Mouse (Mus musculus): ENCODE measurements at regions not wholly inside any gene's neighbourhood (a gene's known extent, or its start where the extent isn't known, plus 50 kb on each side); places are given as distances from the start of the nearest gene placed in this dataset.

DNA sequence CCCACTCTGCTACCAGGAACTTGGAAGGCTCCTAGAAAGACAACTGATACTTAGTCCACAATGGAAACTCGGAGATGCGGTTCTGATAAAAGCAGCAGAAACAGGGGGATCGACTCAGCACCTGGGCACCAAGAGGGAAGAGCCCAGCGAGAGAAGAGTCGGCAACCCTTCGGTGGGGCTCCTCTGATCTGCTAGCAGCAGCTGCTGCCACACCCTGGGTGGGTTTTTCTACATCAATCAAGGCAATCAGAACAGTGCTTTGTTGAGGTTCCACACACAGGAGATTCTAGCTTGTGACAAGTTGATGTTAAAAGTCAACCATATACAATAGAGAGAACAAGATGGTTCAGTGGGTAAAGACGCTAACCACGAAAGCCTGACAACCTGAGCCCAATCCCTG lies 102.4 kb upstream of the Npas2 start:
- H3K9me3 ChIP-seq (ENCODE audit: control insufficient read depth, insufficient read depth, low read depth, low read length) = peaks cover 2% of the 10 kb centered on the region; the same call in 1 of the 2 replicates
- no peak overlapping the region for H3K4me3 ChIP-seq (ENCODE audit: insufficient read depth in 1 of 2, low read depth in 1 of 2, low read length in 2 of 2, poor library complexity in 1 of 2, severe bottlenecking in 1 of 2)
- H3K4me1 ChIP-seq (ENCODE audit: control insufficient read depth in 2 of 2, insufficient read depth in 2 of 2, low read length in 2 of 2, poor library complexity in 1 of 2) = no peaks in the 10 kb centered on the region
- no peak for TF ChIP-seq HCFC1 (IDR thresholded peaks at IDR 0.05; ENCODE audit: borderline replicate concordance, insufficient read depth, low read length)
- no peak for TF ChIP-seq ZC3H11A (IDR thresholded peaks at IDR 0.05; ENCODE audit: borderline replicate concordance, low read depth, low read length)
- no peak for TF ChIP-seq MAFK (IDR thresholded peaks at IDR 0.05; ENCODE audit: insufficient read depth, low read depth, low read length)
- no peak for TF ChIP-seq CHD2 (IDR thresholded peaks at IDR 0.05; ENCODE audit: low read depth, low read length)
- DNase-seq (ENCODE audit: low read depth, low spot score) = no peak
- in situ Hi-C loops (cut with MboI; ENCODE audit: low sequenced_read_pairs in 2 of 2, unreplicated experiment in 2 of 2) = no loop called here
- H3K36me3 ChIP-seq (ENCODE audit: control insufficient read depth, insufficient read depth, low read length, poor library complexity, severe bottlenecking) = no peaks in the 10 kb centered on the region
- H3K27ac ChIP-seq (ENCODE audit: insufficient read depth, low read depth, low read length, poor library complexity, severe bottlenecking) = no peak overlapping the region
- H3K9ac ChIP-seq (ENCODE audit: insufficient read depth, low read depth, low read length, poor library complexity, severe bottlenecking) = no peak overlapping the region

GRCm38 (mm10) chr1:39091638-39092037 lies 101.9 kb upstream of the Npas2 start:
- in situ Hi-C loops (cut with MboI; ENCODE audit: low sequenced_read_pairs in 2 of 2, unreplicated experiment in 2 of 2) = no loop called here
- Histone ChIP-seq H3K36me3 (ENCODE audit: control insufficient read depth, insufficient read depth, low read length, poor library complexity, severe bottlenecking) (no peaks in the 10 kb centered on the region), H3K9ac (ENCODE audit: insufficient read depth, low read depth, low read length, poor library complexity, severe bottlenecking) (no peak overlapping the region), H3K4me1 (ENCODE audit: control insufficient read depth in 2 of 2, insufficient read depth in 2 of 2, low read length in 2 of 2, poor library complexity in 1 of 2) (no peaks in the 10 kb centered on the region), H3K27ac (ENCODE audit: insufficient read depth, low read depth, low read length, poor library complexity, severe bottlenecking) (no peak overlapping the region), H3K9me3 (ENCODE audit: control insufficient read depth, insufficient read depth, low read depth, low read length) (peaks cover 2% of the 10 kb centered on the region; the same call in 1 of the 2 replicates), H3K4me3 (ENCODE audit: insufficient read depth in 1 of 2, low read depth in 1 of 2, low read length in 2 of 2, poor library complexity in 1 of 2, severe bottlenecking in 1 of 2) (no peak overlapping the region)
- TF ChIP-seq ZNF384 (IDR thresholded peaks at IDR 0.05; ENCODE audit: low read depth, low read length) (no peak), CHD2 (IDR thresholded peaks at IDR 0.05; ENCODE audit: low read depth, low read length) (no peak), MAFK (IDR thresholded peaks at IDR 0.05; ENCODE audit: insufficient read depth, low read depth, low read length) (no peak), ZC3H11A (IDR thresholded peaks at IDR 0.05; ENCODE audit: borderline replicate concordance, low read depth, low read length) (no peak), HCFC1 (IDR thresholded peaks at IDR 0.05; ENCODE audit: borderline replicate concordance, insufficient read depth, low read length) (no peak)
- no peak for DNase-seq (ENCODE audit: low read depth, low spot score)

GRCm38 (mm10) chr1:39093291-39093690 lies 100.2 kb upstream of the Npas2 start:
- TF ChIP-seq ZNF384 (IDR thresholded peaks at IDR 0.05; ENCODE audit: low read depth, low read length) (no peak), MAFK (IDR thresholded peaks at IDR 0.05; ENCODE audit: insufficient read depth, low read depth, low read length) (no peak), HCFC1 (IDR thresholded peaks at IDR 0.05; ENCODE audit: borderline replicate concordance, insufficient read depth, low read length) (no peak), CHD2 (IDR thresholded peaks at IDR 0.05; ENCODE audit: low read depth, low read length) (no peak), ZC3H11A (IDR thresholded peaks at IDR 0.05; ENCODE audit: borderline replicate concordance, low read depth, low read length) (no peak)
- no peak overlapping the region for H3K27ac ChIP-seq (ENCODE audit: insufficient read depth, low read depth, low read length, poor library complexity, severe bottlenecking)
- H3K4me1 ChIP-seq (ENCODE audit: control insufficient read depth in 2 of 2, insufficient read depth in 2 of 2, low read length in 2 of 2, poor library complexity in 1 of 2) = no peaks in the 10 kb centered on the region
- no peak overlapping the region for H3K9ac ChIP-seq (ENCODE audit: insufficient read depth, low read depth, low read length, poor library complexity, severe bottlenecking)
- no peaks in the 10 kb centered on the region; the same call in 1 of the 2 replicates for H3K9me3 ChIP-seq (ENCODE audit: control insufficient read depth, insufficient read depth, low read depth, low read length)
- H3K36me3 ChIP-seq (ENCODE audit: control insufficient read depth, insufficient read depth, low read length, poor library complexity, severe bottlenecking) = no peaks in the 10 kb centered on the region
- DNase-seq (ENCODE audit: low read depth, low spot score) = no peak
- in situ Hi-C loops (cut with MboI; ENCODE audit: low sequenced_read_pairs in 2 of 2, unreplicated experiment in 2 of 2) = no loop called here
- H3K4me3 ChIP-seq (ENCODE audit: insufficient read depth in 1 of 2, low read depth in 1 of 2, low read length in 2 of 2, poor library complexity in 1 of 2, severe bottlenecking in 1 of 2) = no peak overlapping the region

GRCm38 (mm10) chr1:39094001-39094400 lies 99.5 kb upstream of the Npas2 start:
- H3K4me3 ChIP-seq (ENCODE audit: insufficient read depth in 1 of 2, low read depth in 1 of 2, low read length in 2 of 2, poor library complexity in 1 of 2, severe bottlenecking in 1 of 2) = no peak overlapping the region
- in situ Hi-C loops (cut with MboI; ENCODE audit: low sequenced_read_pairs in 2 of 2, unreplicated experiment in 2 of 2) = no loop called here
- H3K9me3 ChIP-seq (ENCODE audit: control insufficient read depth, insufficient read depth, low read depth, low read length) = no peaks in the 10 kb centered on the region; the same call in 1 of the 2 replicates
- TF ChIP-seq CHD2 (IDR thresholded peaks at IDR 0.05; ENCODE audit: low read depth, low read length) (no peak), ZC3H11A (IDR thresholded peaks at IDR 0.05; ENCODE audit: borderline replicate concordance, low read depth, low read length) (no peak), MAFK (IDR thresholded peaks at IDR 0.05; ENCODE audit: insufficient read depth, low read depth, low read length) (no peak), ZNF384 (IDR thresholded peaks at IDR 0.05; ENCODE audit: low read depth, low read length) (no peak), HCFC1 (IDR thresholded peaks at IDR 0.05; ENCODE audit: borderline replicate concordance, insufficient read depth, low read length) (no peak)
- no peaks in the 10 kb centered on the region for H3K4me1 ChIP-seq (ENCODE audit: control insufficient read depth in 2 of 2, insufficient read depth in 2 of 2, low read length in 2 of 2, poor library complexity in 1 of 2)
- H3K9ac ChIP-seq (ENCODE audit: insufficient read depth, low read depth, low read length, poor library complexity, severe bottlenecking) = no peak overlapping the region
- peak; percentile 6 for DNase-seq (ENCODE audit: low read depth, low spot score)
- no peak overlapping the region for H3K27ac ChIP-seq (ENCODE audit: insufficient read depth, low read depth, low read length, poor library complexity, severe bottlenecking)
- H3K36me3 ChIP-seq (ENCODE audit: control insufficient read depth, insufficient read depth, low read length, poor library complexity, severe bottlenecking) = no peaks in the 10 kb centered on the region

DNA sequence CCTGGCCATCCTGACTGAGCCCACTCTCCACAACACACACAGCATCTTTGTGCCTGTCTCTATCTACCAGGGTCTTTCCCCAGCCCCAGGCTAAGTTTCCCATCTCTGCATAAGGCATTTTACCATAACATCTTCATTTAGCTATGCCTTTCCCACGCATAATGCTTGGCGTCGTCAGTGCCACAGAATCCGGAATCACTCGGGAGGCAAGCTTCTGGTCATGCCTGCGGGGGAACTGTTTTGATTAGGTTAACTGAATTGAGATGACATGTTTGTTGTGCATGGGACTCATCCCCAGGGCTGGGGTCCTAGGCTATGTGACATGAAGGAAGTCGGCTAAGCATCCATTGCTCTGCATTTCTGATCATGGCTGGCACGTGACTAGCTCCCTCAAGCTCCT lies 97.6 kb upstream of the Npas2 start:
- Histone ChIP-seq H3K4me3 (ENCODE audit: insufficient read depth in 1 of 2, low read depth in 1 of 2, low read length in 2 of 2, poor library complexity in 1 of 2, severe bottlenecking in 1 of 2) (no peak overlapping the region), H3K9ac (ENCODE audit: insufficient read depth, low read depth, low read length, poor library complexity, severe bottlenecking) (no peak overlapping the region), H3K27ac (ENCODE audit: insufficient read depth, low read depth, low read length, poor library complexity, severe bottlenecking) (no peak overlapping the region), H3K4me1 (ENCODE audit: control insufficient read depth in 2 of 2, insufficient read depth in 2 of 2, low read length in 2 of 2, poor library complexity in 1 of 2) (no peaks in the 10 kb centered on the region), H3K36me3 (ENCODE audit: control insufficient read depth, insufficient read depth, low read length, poor library complexity, severe bottlenecking) (no peaks in the 10 kb centered on the region), H3K9me3 (ENCODE audit: control insufficient read depth, insufficient read depth, low read depth, low read length) (no peaks in the 10 kb centered on the region)
- TF ChIP-seq CHD2 (IDR thresholded peaks at IDR 0.05; ENCODE audit: low read depth, low read length) = no peak
- TF ChIP-seq MAFK (IDR thresholded peaks at IDR 0.05; ENCODE audit: insufficient read depth, low read depth, low read length) = no peak
- no peak for TF ChIP-seq ZC3H11A (IDR thresholded peaks at IDR 0.05; ENCODE audit: borderline replicate concordance, low read depth, low read length)
- TF ChIP-seq HCFC1 (IDR thresholded peaks at IDR 0.05; ENCODE audit: borderline replicate concordance, insufficient read depth, low read length) = no peak
- TF ChIP-seq ZNF384 (IDR thresholded peaks at IDR 0.05; ENCODE audit: low read depth, low read length) = no peak
- no peak for DNase-seq (ENCODE audit: low read depth, low spot score)
- in situ Hi-C loops (cut with MboI; ENCODE audit: low sequenced_read_pairs in 2 of 2, unreplicated experiment in 2 of 2) = no loop called here
